In the genomic region with DNA sequence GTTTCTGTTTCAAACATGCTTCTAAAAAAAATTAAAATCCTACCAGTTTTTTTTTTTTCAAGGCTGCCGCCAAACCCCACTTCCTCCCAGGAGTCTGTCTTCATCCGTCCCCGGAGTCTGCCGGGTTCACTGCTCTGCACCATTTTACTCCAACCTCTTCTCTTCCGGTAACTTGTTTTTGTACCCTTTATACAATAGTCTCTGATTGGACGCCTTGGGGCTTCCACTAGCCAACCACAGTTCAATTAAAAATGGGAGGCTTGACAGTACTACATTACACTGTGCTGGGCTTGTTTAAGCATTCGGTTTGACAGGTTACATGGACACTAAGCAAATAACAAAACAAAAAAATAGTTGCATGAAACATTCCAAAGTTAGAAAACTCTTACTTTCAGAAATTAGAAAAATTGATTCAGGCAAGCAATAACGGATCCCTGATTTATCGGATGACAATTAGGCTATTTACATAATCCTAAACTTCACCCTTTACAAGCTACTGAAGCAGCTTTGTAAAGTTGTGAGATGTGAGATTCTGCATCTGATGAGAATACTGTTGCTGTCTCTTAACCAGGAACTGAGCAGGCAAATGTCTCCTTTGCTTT, we compare ENCODE assay signal across 7 mouse cellular contexts.
DNase-seq lines count a peak whose midpoint lies in the region; ATAC-seq and TF ChIP-seq lines count a peak whose summit lies in the region.

No protein-coding gene starts in this region.

- H3K4me1 ChIP-seq in liver, postnatal 0 days (ENCODE audit: insufficient read depth): peaks cover 4% of the 10 kb centered on the region
- H3K4me1 ChIP-seq in liver, embryonic 12.5 days: no peaks in the 10 kb centered on the region
- no peaks in the 10 kb centered on the region for H3K4me1 ChIP-seq in bone marrow macrophage, adult 2 months (ENCODE audit: control insufficient read depth, insufficient read depth, low read length)
- H3K4me1 ChIP-seq in hindbrain, postnatal 0 days (ENCODE audit: insufficient read depth, low read length): peaks cover 9% of the 10 kb centered on the region; the same call in 1 of the 2 replicates

- intact Hi-C loops in heart, postnatal 10 days (cut with DNase I): loop anchor here (5.0 to 10.0 kb wide), 3 partner anchors 274 to 406 kb away; no protein-coding TSS in a partner anchor

- peak overlapping the region; percentile 3; the same call in 1 of the 2 replicates for H3K4me2 ChIP-seq in liver, postnatal 0 days (ENCODE audit: low read depth, low read length)
- no peak overlapping the region for H3K4me2 ChIP-seq in liver, embryonic 12.5 days
- H3K4me2 ChIP-seq in hindbrain, postnatal 0 days (ENCODE audit: low read depth, low read length): no peak overlapping the region

- WGBS in liver, postnatal 0 days (ENCODE audit: insufficient replicate concordance): 58% methylated on average over 9 of the region's 9 CpGs
- WGBS in liver, embryonic 12.5 days (ENCODE audit: insufficient replicate concordance): 69% methylated on average over 9 of the region's 9 CpGs
- WGBS in hindbrain, postnatal 0 days: 88% methylated on average over 9 of the region's 9 CpGs

- 0 out of 2 replicates have a peak, but pooled peaks have one; percentile 8 for TF ChIP-seq EP300 in liver, postnatal 0 days (IDR thresholded peaks at IDR 0.05; ENCODE audit: low read depth)

- peak overlapping the region; percentile 21 for H3K4me3 ChIP-seq in liver, postnatal 0 days (ENCODE audit: low read depth, low read length)
- no peak overlapping the region for H3K4me3 ChIP-seq in liver, embryonic 12.5 days
- peak overlapping the region; percentile 71 for H3K4me3 ChIP-seq in bone marrow macrophage, adult 2 months (ENCODE audit: insufficient read depth, low read length)
- no peak overlapping the region for H3K4me3 ChIP-seq in hindbrain, postnatal 0 days (ENCODE audit: low read length)

- no peak overlapping the region for H3K27ac ChIP-seq in liver, postnatal 0 days (ENCODE audit: low read depth)
- no peak overlapping the region for H3K27ac ChIP-seq in liver, embryonic 12.5 days
- no peak overlapping the region for H3K27ac ChIP-seq in bone marrow macrophage, adult 2 months (ENCODE audit: insufficient read depth, low read depth, low read length)
- H3K27ac ChIP-seq in hindbrain, postnatal 0 days: no peak overlapping the region

- H3K9ac ChIP-seq in liver, postnatal 0 days (replicated peaks): no peak overlapping the region
- no peak overlapping the region for H3K9ac ChIP-seq in liver, embryonic 12.5 days
- no peak overlapping the region for H3K9ac ChIP-seq in hindbrain, postnatal 0 days (replicated peaks; ENCODE audit: low read length)

- H3K36me3 ChIP-seq in liver, postnatal 0 days (replicated peaks; ENCODE audit: insufficient read depth, low read length): no peaks in the 10 kb centered on the region
- no peaks in the 10 kb centered on the region for H3K36me3 ChIP-seq in liver, embryonic 12.5 days
- H3K36me3 ChIP-seq in hindbrain, postnatal 0 days (ENCODE audit: insufficient read depth, low read length): no peaks in the 10 kb centered on the region

- TF ChIP-seq POLR2A in bone marrow macrophage, adult 2 months (IDR thresholded peaks at IDR 0.05; ENCODE audit: borderline replicate concordance, low read depth, low read length): no peak

- no peaks in the 10 kb centered on the region for H3K9me3 ChIP-seq in liver, postnatal 0 days (ENCODE audit: low read length)
- no peaks in the 10 kb centered on the region for H3K9me3 ChIP-seq in liver, embryonic 12.5 days (replicated peaks)
- no peaks in the 10 kb centered on the region for H3K9me3 ChIP-seq in hindbrain, postnatal 0 days (ENCODE audit: low read length)

- H3K27me3 ChIP-seq in liver, postnatal 0 days (ENCODE audit: insufficient read depth, low read length): no peaks in the 10 kb centered on the region
- no peaks in the 10 kb centered on the region for H3K27me3 ChIP-seq in liver, embryonic 12.5 days (replicated peaks)
- no peaks in the 10 kb centered on the region for H3K27me3 ChIP-seq in hindbrain, postnatal 0 days (ENCODE audit: insufficient read depth, low read length)

- no peak for DNase-seq in liver, postnatal 0 days
- peak; percentile 17 to 39 for DNase-seq in heart, postnatal 10 days
- DNase-seq in thymus, postnatal 14 days: peak; percentile 34
- no peak for DNase-seq in hindbrain, postnatal 0 days (ENCODE audit: low spot score)
- no peak for DNase-seq in embryo, embryonic 10 days (ENCODE audit: low spot score)

- no peak for ATAC-seq in liver, postnatal 0 days
- ATAC-seq in liver, embryonic 12.5 days: no peak
- no peak for ATAC-seq in hindbrain, postnatal 0 days

- TF ChIP-seq CTCF in liver, postnatal 0 days (IDR thresholded peaks at IDR 0.05; ENCODE audit: low read depth): no peak
- TF ChIP-seq CTCF in bone marrow macrophage, adult 2 months (IDR thresholded peaks at IDR 0.05; ENCODE audit: low read depth, low read length): no peak
- no peak for TF ChIP-seq CTCF in hindbrain, postnatal 0 days (IDR thresholded peaks at IDR 0.05; ENCODE audit: low read depth)

Comparison
In these comparisons a context has a peak if more than half of its experiments do, and no peak if none do; other contexts are left out.
1. H3K4me3 ChIP-seq: peak in liver, postnatal 0 days (single experiment) and bone marrow macrophage, adult 2 months (single experiment); none in liver, embryonic 12.5 days (single experiment) and hindbrain, postnatal 0 days (single experiment).
2. DNase-seq: peak in heart, postnatal 10 days (2 of 2) and thymus, postnatal 14 days (single experiment); none in liver, postnatal 0 days (single experiment), hindbrain, postnatal 0 days (single experiment) and embryo, embryonic 10 days (single experiment).